Mouse (Mus musculus) olfactory bulb, adult 2 months (tissue): ENCODE measurements around the gene 4933402J07Rik.

ENCODE experiments used
- CTCF ChIP-seq: fragments of 200-500 bp; IDR thresholded peaks from 2 replicates; pipeline ENCODE4 v1.5.1; 2012; ENCODE audit warnings: low read depth, mild to moderate bottlenecking, low read length, moderate library complexity; ENCODE audit not compliant: insufficient read depth
- POLR2A ChIP-seq: fragments of 200-500 bp; IDR thresholded peaks from 2 replicates; pipeline ENCODE4 v1.6.1; 2012; ENCODE audit warnings: mild to moderate bottlenecking, low read depth, low read length, moderate library complexity; ENCODE audit not compliant: insufficient read depth

GRCm38 (mm10) chr8:87609110-87609509 lies 45.5 kb downstream of the 4933402J07Rik start:
- TF ChIP-seq CTCF (no peak), POLR2A (no peak)
